Mouse (Mus musculus) erythroblast, embryonic 14.5 days (primary cell): Measurements from ENCODE around the gene Gm10645.

Experiments used
- GATA1 ChIP-seq: IDR thresholded peaks from 2 replicates; pipeline ENCODE4 v1.6.1; 2012; ENCODE audit warnings: low read length, inconsistent platforms, mixed read lengths
- TAL1 ChIP-seq: IDR thresholded peaks from 3 replicates; pipeline ENCODE4 v1.6.1; 2012; ENCODE audit warnings: low read length, inconsistent platforms, mixed read lengths

DNA sequence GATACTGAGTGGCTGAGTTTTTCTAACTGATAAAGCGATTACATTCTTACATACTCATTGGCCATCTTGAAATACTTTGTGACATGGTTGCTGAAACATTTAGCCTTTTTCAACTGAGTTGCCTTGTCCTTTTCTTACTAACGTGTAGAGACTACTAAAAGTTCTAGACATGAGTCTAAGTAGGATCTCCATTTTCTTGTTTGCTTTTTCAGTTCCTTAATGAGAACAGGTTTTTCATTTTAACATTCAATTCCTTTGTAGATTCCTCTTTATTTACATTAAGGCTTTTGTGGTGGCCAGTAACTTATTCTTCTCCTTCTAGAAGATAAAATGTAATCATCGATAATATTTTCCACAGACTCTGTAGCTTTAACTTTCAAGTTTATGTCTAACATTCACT lies 3.2 kb upstream of the Gm10645 start:
- no peak for TF ChIP-seq GATA1
- no peak for TF ChIP-seq TAL1
